Mouse (Mus musculus) kidney, embryonic 14.5 days (tissue): ENCODE data around the gene Ccs. TPM values are rescaled to one million over a fixed set of nuclear protein-coding genes. Genes with fewer than 3 reads are reported as not detected.
A peak's percentile ranks its signal among the peaks of the same experiment; 100 is the strongest.

Experiments used
- ATAC-seq: fragments of 200-750 bp; cut with Nextera tagmentation; 2 replicates; pipeline ENCODE4 v1.8.0; 2017; ENCODE audit warnings: moderate number of reproducible peaks, mild to moderate bottlenecking, moderate TSS enrichment, moderate library complexity; ENCODE audit not compliant: low FRiP score, low TSS enrichment
- H3K27ac ChIP-seq: fragments of 300-500 bp; sonication (generic); 2 replicates; pipeline ENCODE4 v1.5.1; 2014; ENCODE audit warnings: low read depth, mild to moderate bottlenecking, low read length, moderate library complexity, mixed read lengths
- H3K27me3 ChIP-seq: fragments of 300-500 bp; sonication (generic); 2 replicates; pipeline ENCODE4 v1.6.1; 2014; ENCODE audit warnings: mild to moderate bottlenecking, low read length; ENCODE audit not compliant: control insufficient read depth, insufficient read depth
- H3K36me3 ChIP-seq: fragments of 300-500 bp; sonication (generic); 2 replicates; pipeline ENCODE4 v1.6.1; 2014; ENCODE audit warnings: low read length, mixed read lengths; ENCODE audit not compliant: control insufficient read depth, insufficient read depth
- H3K4me1 ChIP-seq: fragments of 300-500 bp; sonication (generic); 2 replicates; pipeline ENCODE4 v1.6.1; 2014; ENCODE audit warnings: low read length, mixed read lengths; ENCODE audit not compliant: control insufficient read depth, insufficient read depth
- H3K4me2 ChIP-seq: fragments of 300-500 bp; sonication (generic); replicated peaks from 2 replicates; pipeline ENCODE4 v1.6.1; 2014; ENCODE audit warnings: low read depth, mild to moderate bottlenecking, low read length
- H3K4me3 ChIP-seq: fragments of 300-500 bp; sonication (generic); 2 replicates; pipeline ENCODE4 v1.5.1; 2014; ENCODE audit warnings: mild to moderate bottlenecking, low read length
- H3K9ac ChIP-seq: fragments of 300-500 bp; sonication (generic); 2 replicates; pipeline ENCODE4 v1.6.1; 2014; ENCODE audit warnings: low read depth, mild to moderate bottlenecking, low read length, moderate library complexity
- H3K9me3 ChIP-seq: fragments of 300-500 bp; sonication (generic); 2 replicates; pipeline ENCODE4 v1.6.1; 2016; ENCODE audit warnings: low read length; ENCODE audit not compliant: control insufficient read depth
- WGBS: fragments of 180-500 bp; shearing (Covaris S2); extraction: QIAGEN DNeasy Blood & Tissue Kit; methylation state at CpG from one replicate; pipeline ENCODE4 v1.1.7; 2014; 5-methylcytosine and 5-hydroxymethylcytosine counted together
- polyA plus RNA-seq: library from polyadenylated mRNA; unstranded; fragments of >200 nt; fragmentation: Nextera tagmentation; extraction: Ambion mirVana; gene quantifications from 2 replicates; pipeline ENCODE4 v1.2.1, GENCODE M21; 2014

Ccs gene
- polyA plus RNA-seq, 1 experiment from 2014 or later = 53.5 TPM

DNA sequence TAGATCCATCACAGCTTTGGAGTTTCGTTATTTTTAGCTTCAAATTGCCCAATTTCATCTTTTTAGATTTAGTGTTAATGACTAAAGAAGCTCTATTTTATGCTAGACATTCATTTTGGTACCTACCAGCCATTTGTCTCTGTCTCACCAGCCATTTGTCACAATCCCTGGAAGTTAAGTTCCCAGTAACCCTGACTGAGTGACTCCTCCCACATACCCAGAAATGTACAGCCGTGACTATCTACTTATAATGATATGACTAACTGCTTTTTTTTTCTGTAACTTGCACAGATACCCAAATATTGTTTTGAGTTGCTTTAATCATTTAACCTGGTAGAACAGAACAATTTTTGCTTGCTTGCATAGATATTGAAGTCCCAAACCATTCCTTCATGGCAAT, 6.7 kb upstream of the Ccs start:
- H3K36me3 ChIP-seq = no peaks in the 10 kb centered on the region
- no peak overlapping the region for H3K27ac ChIP-seq
- H3K27me3 ChIP-seq = no peaks in the 10 kb centered on the region; the same call in 1 of the 2 replicates
- no peaks in the 10 kb centered on the region for H3K9me3 ChIP-seq
- H3K4me1 ChIP-seq = no peaks in the 10 kb centered on the region
- H3K9ac ChIP-seq = no peak overlapping the region
- no peak for ATAC-seq
- H3K4me3 ChIP-seq = no peak overlapping the region
- no peak overlapping the region for H3K4me2 ChIP-seq
- 55% methylated on average over 2 of the region's 2 CpGs for WGBS

DNA sequence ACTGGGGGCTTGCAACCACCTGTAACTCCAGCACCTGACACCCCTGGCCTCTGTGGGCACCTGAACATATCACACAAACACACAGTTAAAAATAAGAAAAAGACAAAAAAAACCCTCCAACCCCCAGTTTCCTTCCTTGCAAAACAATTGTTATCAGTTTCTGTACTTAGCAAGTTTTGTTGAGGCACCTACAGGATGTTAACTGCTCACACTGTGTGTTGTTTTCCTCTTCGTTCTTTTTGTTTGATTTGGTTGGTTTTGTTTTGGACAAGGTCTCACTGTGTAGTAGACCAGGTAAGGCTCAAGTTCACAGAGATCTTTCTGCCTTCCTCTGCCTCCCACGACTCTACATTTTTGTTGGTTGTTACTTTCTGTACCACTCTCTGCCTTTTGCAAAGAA, 3.5 kb upstream of the Ccs start:
- 0 out of 2 replicates have a peak, but pooled peaks cover 7% of the 10 kb centered on the region for H3K4me1 ChIP-seq
- ATAC-seq = no peak
- no peaks in the 10 kb centered on the region for H3K36me3 ChIP-seq
- peaks cover 9% of the 10 kb centered on the region for H3K27me3 ChIP-seq
- no peak overlapping the region for H3K9ac ChIP-seq
- no peak overlapping the region for H3K4me3 ChIP-seq
- no peak overlapping the region for H3K27ac ChIP-seq
- H3K4me2 ChIP-seq = no peak overlapping the region
- 70% methylated on average over 2 of the region's 2 CpGs for WGBS
- H3K9me3 ChIP-seq = no peaks in the 10 kb centered on the region

DNA sequence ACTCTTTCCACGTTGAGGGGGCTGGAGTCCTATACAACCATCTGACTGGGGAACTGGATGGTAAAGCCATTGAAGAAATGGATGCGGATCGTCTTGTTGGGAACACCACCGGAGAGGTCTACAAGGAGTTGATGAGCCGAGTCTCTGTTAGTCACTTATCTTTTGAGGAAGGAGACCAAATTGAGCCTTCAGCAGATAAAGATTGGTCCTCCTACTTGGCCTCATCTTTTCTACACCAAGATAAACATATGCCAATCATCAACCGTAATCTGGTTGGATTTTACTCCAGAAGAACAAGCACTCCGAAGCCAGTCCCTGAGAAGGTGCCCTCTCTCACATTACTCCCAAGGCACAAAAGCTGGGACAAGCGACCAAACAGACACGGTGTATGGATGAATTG, 1.7 kb upstream of the Ccs start:
- H3K4me2 ChIP-seq = no peak overlapping the region
- H3K9me3 ChIP-seq = no peaks in the 10 kb centered on the region
- ATAC-seq = no peak
- 84% methylated on average over 9 of the region's 9 CpGs for WGBS
- no peak overlapping the region for H3K27ac ChIP-seq
- H3K4me3 ChIP-seq = no peak overlapping the region
- H3K4me1 ChIP-seq = 0 out of 2 replicates have a peak, but pooled peaks cover 7% of the 10 kb centered on the region
- H3K9ac ChIP-seq = no peak overlapping the region
- H3K27me3 ChIP-seq = peaks cover 9% of the 10 kb centered on the region
- H3K36me3 ChIP-seq = no peaks in the 10 kb centered on the region

DNA sequence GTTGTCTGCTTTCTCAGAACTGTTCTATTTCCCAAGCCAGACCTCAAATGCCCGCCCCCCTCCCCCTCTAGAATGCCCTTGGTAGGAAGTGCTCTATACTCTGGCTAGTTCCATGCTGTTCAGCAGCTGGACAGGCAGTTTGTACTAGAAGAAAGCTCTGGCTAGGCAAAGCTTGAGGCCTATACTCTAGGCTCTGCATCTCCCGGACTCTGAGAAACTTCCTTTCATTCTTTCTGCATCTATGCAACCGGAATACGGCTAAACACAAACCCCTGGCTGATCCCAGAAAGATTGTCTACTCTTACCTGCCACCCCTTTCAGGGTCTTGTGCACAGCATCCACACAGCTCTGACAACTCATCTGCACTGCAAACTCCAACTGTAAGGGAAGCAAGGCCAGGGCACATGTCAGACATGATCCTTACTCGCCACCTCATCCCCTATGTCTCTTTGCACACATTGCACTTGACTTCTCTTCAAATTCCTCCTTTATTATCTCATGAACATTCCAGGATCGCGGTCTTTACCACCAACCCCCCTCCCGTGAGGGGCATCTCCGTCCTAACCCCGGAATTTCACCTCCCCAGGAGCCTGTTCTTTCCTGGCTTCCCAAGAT, 499 bp downstream of the Ccs start:
- Histone ChIP-seq H3K27ac (no peak overlapping the region), H3K36me3 (no peaks in the 10 kb centered on the region), H3K4me3 (peak overlapping the region; percentile 59), H3K4me2 (peak overlapping the region; percentile 76), H3K9me3 (no peaks in the 10 kb centered on the region), H3K4me1 (0 out of 2 replicates have a peak, but pooled peaks cover 7% of the 10 kb centered on the region), H3K9ac (peak overlapping the region; percentile 69), H3K27me3 (peaks cover 9% of the 10 kb centered on the region)
- ATAC-seq = peak; percentile 49
- WGBS = 32% methylated on average over 10 of the region's 10 CpGs

DNA sequence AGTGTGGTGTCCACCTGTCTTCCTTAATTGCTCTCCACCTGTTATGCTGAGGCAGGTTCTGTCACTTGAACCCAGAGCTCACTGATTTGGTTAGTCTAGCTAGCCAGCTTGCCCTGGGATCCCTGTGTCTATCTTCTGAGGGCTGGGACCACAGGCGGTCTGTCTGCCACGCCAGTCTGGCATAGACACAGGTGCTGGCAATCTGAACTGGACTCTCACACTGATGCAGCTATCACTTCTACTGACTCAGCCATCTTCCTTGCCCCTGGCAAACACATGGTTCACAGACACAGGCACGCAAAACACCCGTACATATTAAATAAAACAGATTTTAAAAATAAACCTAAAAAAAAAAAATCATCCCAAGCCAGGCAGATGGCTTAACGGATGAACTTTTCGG, 2.1 kb downstream of the Ccs start:
- 90% methylated on average over 6 of the region's 6 CpGs for WGBS

DNA sequence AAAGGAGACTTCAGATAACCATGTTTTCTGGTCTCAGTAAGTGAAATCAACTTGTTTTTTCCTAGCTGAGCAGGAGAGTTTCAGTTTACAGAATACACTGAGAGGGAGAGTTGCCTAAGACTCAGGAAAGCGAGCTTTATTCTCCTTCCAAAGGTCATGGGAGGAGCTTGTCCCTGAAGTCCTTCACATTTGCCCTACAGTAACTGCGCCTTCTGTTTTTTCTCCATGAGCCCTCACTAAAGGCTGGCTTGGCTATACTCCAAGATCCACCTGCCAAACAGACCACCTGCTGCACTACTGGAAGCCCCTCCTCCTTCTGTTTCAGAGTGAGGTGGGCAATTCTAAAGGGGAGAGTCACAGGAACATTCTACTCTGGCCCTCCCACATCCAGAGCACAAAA, 3.0 kb downstream of the Ccs start:
- H3K9me3 ChIP-seq = no peaks in the 10 kb centered on the region
- no peaks in the 10 kb centered on the region for H3K36me3 ChIP-seq
- H3K4me1 ChIP-seq = 0 out of 2 replicates have a peak, but pooled peaks cover 7% of the 10 kb centered on the region
- H3K27ac ChIP-seq = no peak overlapping the region
- WGBS = 74% methylated on average over 2 of the region's 2 CpGs
- H3K27me3 ChIP-seq = peaks cover 9% of the 10 kb centered on the region
- ATAC-seq = no peak
- H3K9ac ChIP-seq = no peak overlapping the region
- no peak overlapping the region for H3K4me2 ChIP-seq
- H3K4me3 ChIP-seq = no peak overlapping the region

More for the DNA sequence above, 2.1 kb downstream of the Ccs start:
- H3K9ac ChIP-seq = no peak overlapping the region
- no peaks in the 10 kb centered on the region for H3K9me3 ChIP-seq
- peaks cover 9% of the 10 kb centered on the region for H3K27me3 ChIP-seq
- ATAC-seq = no peak
- H3K27ac ChIP-seq = no peak overlapping the region
- no peak overlapping the region for H3K4me2 ChIP-seq
- H3K4me1 ChIP-seq = 0 out of 2 replicates have a peak, but pooled peaks cover 7% of the 10 kb centered on the region
- H3K36me3 ChIP-seq = no peaks in the 10 kb centered on the region
- H3K4me3 ChIP-seq = no peak overlapping the region

DNA sequence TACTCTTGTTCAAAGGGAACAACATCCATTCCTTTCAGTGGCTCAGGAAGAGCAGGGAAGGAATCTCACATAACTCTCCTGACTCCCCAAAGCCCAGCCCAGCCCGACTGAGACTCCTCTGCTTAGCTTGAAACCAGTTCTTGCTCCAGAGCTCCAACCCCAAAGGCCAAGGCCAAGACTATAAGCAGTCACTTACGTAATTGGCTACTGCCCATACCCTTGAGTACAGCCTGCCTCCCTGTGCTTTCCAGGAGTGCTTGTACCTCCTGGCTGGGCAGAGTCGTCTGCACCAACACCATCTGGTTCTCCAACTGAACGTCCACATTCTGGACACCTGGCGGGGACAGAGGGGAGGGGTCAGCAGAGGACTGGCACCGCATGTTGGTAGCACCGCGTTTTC, 5.2 kb downstream of the Ccs start:
- Histone ChIP-seq H3K27me3 (no peaks in the 10 kb centered on the region), H3K9ac (no peak overlapping the region), H3K4me3 (no peak overlapping the region), H3K4me2 (no peak overlapping the region), H3K27ac (no peak overlapping the region), H3K9me3 (no peaks in the 10 kb centered on the region), H3K36me3 (no peaks in the 10 kb centered on the region; the same call in 1 of the 2 replicates), H3K4me1 (0 out of 2 replicates have a peak, but pooled peaks cover 7% of the 10 kb centered on the region)
- WGBS = 87% methylated on average over 8 of the region's 8 CpGs
- ATAC-seq = no peak

DNA sequence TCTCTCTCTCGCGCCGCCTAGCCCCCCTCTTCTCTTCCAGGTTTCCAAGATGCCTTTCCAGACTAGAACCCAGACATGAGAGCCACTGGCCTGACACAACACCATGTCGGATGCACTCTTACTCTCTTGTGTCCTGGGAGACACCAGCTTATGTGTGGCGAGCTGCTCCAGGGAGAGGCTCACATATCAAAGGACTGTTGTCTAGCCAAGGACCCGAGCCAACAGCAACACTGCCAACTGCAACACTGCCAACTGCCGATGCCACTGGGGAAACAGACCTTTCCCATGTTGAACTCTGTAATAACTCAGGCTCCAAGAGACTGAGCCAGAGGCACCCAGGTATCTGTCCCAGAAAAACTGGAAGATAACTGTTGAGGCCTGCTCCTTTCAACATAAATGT, 10.0 kb downstream of the Ccs start:
- no peak overlapping the region for H3K27ac ChIP-seq
- 57% methylated on average over 7 of the region's 7 CpGs for WGBS
- H3K4me2 ChIP-seq = no peak overlapping the region
- H3K4me3 ChIP-seq = no peak overlapping the region
- no peaks in the 10 kb centered on the region for H3K4me1 ChIP-seq
- ATAC-seq = no peak
- no peaks in the 10 kb centered on the region for H3K9me3 ChIP-seq
- no peaks in the 10 kb centered on the region for H3K27me3 ChIP-seq
- peaks cover 8% of the 10 kb centered on the region for H3K36me3 ChIP-seq
- no peak overlapping the region for H3K9ac ChIP-seq

DNA sequence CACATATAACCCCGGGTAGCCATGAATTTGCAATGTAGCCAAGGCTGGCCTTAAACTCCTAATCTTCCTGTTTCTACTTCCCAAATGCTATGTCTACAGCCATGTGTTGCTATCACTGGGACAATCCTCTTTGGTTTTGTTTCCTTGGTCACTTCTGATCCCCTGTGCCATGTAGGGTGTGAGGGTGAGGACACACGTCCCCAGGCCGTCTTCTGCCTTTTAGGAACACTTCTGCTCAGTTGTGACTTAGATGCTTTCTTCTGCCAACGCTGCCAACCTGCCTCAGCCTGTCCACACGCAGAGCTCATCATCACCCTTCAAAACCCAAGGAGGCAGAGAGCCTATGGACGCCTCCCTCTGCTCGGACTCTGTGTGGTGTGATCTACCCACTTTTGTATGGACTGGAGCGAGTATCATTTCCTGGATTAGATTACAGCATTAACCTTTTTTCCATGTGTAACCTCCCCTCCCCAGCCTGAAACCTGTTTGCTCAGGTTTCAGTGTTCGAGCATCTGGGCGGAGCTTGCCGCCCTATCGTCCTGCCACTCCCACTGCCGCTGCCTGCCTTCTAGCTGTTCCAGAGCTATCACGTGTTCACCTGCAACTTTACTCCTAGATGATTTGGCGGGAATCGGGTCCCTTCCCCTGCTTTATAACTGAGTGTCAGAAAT, 10.6 kb downstream of the Ccs start:
- Histone ChIP-seq H3K27ac (no peak overlapping the region), H3K4me2 (peak overlapping the region; percentile 17; the same call in 1 of the 2 replicates), H3K9me3 (no peaks in the 10 kb centered on the region), H3K4me3 (no peak overlapping the region), H3K36me3 (peaks cover 8% of the 10 kb centered on the region), H3K27me3 (no peaks in the 10 kb centered on the region), H3K4me1 (no peaks in the 10 kb centered on the region), H3K9ac (no peak overlapping the region)
- no peak for ATAC-seq
- WGBS = 39% methylated on average over 16 of the region's 16 CpGs
